Mouse (Mus musculus) midbrain, embryonic 10.5 days (tissue): ENCODE measurements at regions not wholly inside any gene's neighbourhood (a gene's known extent, or its start where the extent isn't known, plus 50 kb on each side); places are given as distances from the start of the nearest gene placed in this dataset.
"Not testable (repeated sequence)": the region's sequence is repeated elsewhere in the genome, so short reads cannot be mapped to it uniquely, and the experiment has no call there.

Experiments used
- DNase-seq: peaks from one replicate; pipeline ENCODE4 v3.0.0-alpha.2; 2017; ENCODE audit warnings: low spot score
- H3K27ac ChIP-seq: fragments of 300-500 bp; sonication (generic); replicated peaks from 2 replicates; pipeline ENCODE4 v1.5.1; 2016; ENCODE audit warnings: mild to moderate bottlenecking
- H3K27me3 ChIP-seq: fragments of 300-500 bp; sonication (generic); 2 replicates; pipeline ENCODE4 v1.6.1; 2016; ENCODE audit warnings: low read depth, mild to moderate bottlenecking; ENCODE audit not compliant: poor library complexity, severe bottlenecking
- H3K36me3 ChIP-seq: fragments of 300-500 bp; sonication (generic); 2 replicates; pipeline ENCODE4 v1.6.1; 2016; ENCODE audit warnings: mild to moderate bottlenecking, moderate library complexity
- H3K4me1 ChIP-seq: fragments of 300-500 bp; sonication (generic); 2 replicates; pipeline ENCODE4 v1.6.1; 2016
- H3K4me3 ChIP-seq: fragments of 300-500 bp; sonication (generic); 2 replicates; pipeline ENCODE4 v1.5.1; 2016; ENCODE audit warnings: mild to moderate bottlenecking, moderate library complexity
- H3K9me3 ChIP-seq: fragments of 300-500 bp; sonication (generic); replicated peaks from 2 replicates; pipeline ENCODE4 v1.6.1; 2016; ENCODE audit warnings: mild to moderate bottlenecking
- WGBS: fragments of 180-500 bp; shearing (Covaris S2); methylation state at CpG from one replicate; pipeline ENCODE4 v1.1.7; 2016; 5-methylcytosine and 5-hydroxymethylcytosine counted together

- DNase-seq, H3K27me3 ChIP-seq, H3K36me3 ChIP-seq, H3K9me3 ChIP-seq, H3K27ac ChIP-seq, H3K4me3 ChIP-seq: not testable (repeated sequence)
- peaks cover 20% of the 10 kb centered on the region for H3K4me1 ChIP-seq
- WGBS, result 95% methylated on average over 1 of the region's 1 CpGs
These were observed 56.9 kb downstream of the Zfp36l1 start for GRCm38 (mm10) chr12:80055894-80056293.

- DNase-seq, result no peak
- WGBS, result 47% methylated on average over 2 of the region's 2 CpGs
- Histone ChIP-seq H3K4me3 (no peak overlapping the region), H3K27me3 (no peaks in the 10 kb centered on the region), H3K27ac (no peak overlapping the region; the same call in 1 of the 2 replicates), H3K4me1 (peaks cover 15% of the 10 kb centered on the region), H3K9me3 (no peaks in the 10 kb centered on the region), H3K36me3 (no peaks in the 10 kb centered on the region)
These were observed 57.4 kb downstream of the Zfp36l1 start for GRCm38 (mm10) chr12:80055394-80055793.

- Histone ChIP-seq H3K4me1 (peaks cover 8% of the 10 kb centered on the region), H3K27ac (no peak overlapping the region), H3K4me3 (no peak overlapping the region), H3K9me3 (no peaks in the 10 kb centered on the region), H3K27me3 (no peaks in the 10 kb centered on the region), H3K36me3 (no peaks in the 10 kb centered on the region)
- no peak for DNase-seq
- 96% methylated on average over 3 of the region's 3 CpGs for WGBS
These were observed 58.2 kb downstream of the Zfp36l1 start for GRCm38 (mm10) chr12:80054655-80055037.

GRCm38 (mm10) chr12:80053902-80054654 is 58.7 kb downstream of the Zfp36l1 start:
- H3K27me3 ChIP-seq, result no peaks in the 10 kb centered on the region
- H3K4me1 ChIP-seq, result peaks cover 4% of the 10 kb centered on the region; the same call in 1 of the 2 replicates
- no peaks in the 10 kb centered on the region for H3K9me3 ChIP-seq
- DNase-seq, result no peak
- 82% methylated on average over 9 of the region's 9 CpGs for WGBS
- no peaks in the 10 kb centered on the region for H3K36me3 ChIP-seq
- H3K4me3 ChIP-seq, result no peak overlapping the region
- no peak overlapping the region; the same call in 1 of the 2 replicates for H3K27ac ChIP-seq

- H3K27ac ChIP-seq, result peak overlapping the region; percentile 52
These were observed 64.4 kb downstream of the Zfp36l1 start for GRCm38 (mm10) chr12:80048215-80048979.

GRCm38 (mm10) chr12:80046625-80047303 is 66.0 kb downstream of the Zfp36l1 start:
- Histone ChIP-seq H3K27ac (peak overlapping the region; percentile 52; the same call in 1 of the 2 replicates), H3K4me3 (no peak overlapping the region), H3K4me1 (peaks cover 36% of the 10 kb centered on the region), H3K9me3 (no peaks in the 10 kb centered on the region), H3K27me3 (no peaks in the 10 kb centered on the region), H3K36me3 (no peaks in the 10 kb centered on the region)
- WGBS, result 80% methylated on average over 6 of the region's 6 CpGs
- no peak for DNase-seq

More at GRCm38 (mm10) chr12:80048215-80048979, 64.4 kb downstream of the Zfp36l1 start:
- Histone ChIP-seq H3K4me1 (peaks cover 26% of the 10 kb centered on the region), H3K4me3 (no peak overlapping the region), H3K36me3 (no peaks in the 10 kb centered on the region), H3K27me3 (no peaks in the 10 kb centered on the region), H3K9me3 (no peaks in the 10 kb centered on the region)
- 86% methylated on average over 4 of the region's 4 CpGs for WGBS
- no peak for DNase-seq

GRCm38 (mm10) chr12:80041510-80042324 is 71.1 kb downstream of the Zfp36l1 start:
- Histone ChIP-seq H3K4me3 (no peak overlapping the region), H3K36me3 (no peaks in the 10 kb centered on the region), H3K4me1 (peaks cover 38% of the 10 kb centered on the region), H3K9me3 (no peaks in the 10 kb centered on the region), H3K27ac (peak overlapping the region; percentile 59), H3K27me3 (no peaks in the 10 kb centered on the region)
- 89% methylated on average over 11 of the region's 11 CpGs for WGBS
- DNase-seq, result no peak

GRCm38 (mm10) chr12:80041012-80041411 is 71.8 kb downstream of the Zfp36l1 start:
- Histone ChIP-seq H3K4me1 (peaks cover 35% of the 10 kb centered on the region), H3K27me3 (no peaks in the 10 kb centered on the region), H3K36me3 (no peaks in the 10 kb centered on the region), H3K27ac (peak overlapping the region; percentile 59), H3K4me3 (no peak overlapping the region), H3K9me3 (no peaks in the 10 kb centered on the region)
- no peak for DNase-seq
- 88% methylated on average over 6 of the region's 6 CpGs for WGBS

GRCm38 (mm10) chr12:80040233-80040632 is 72.6 kb downstream of the Zfp36l1 start:
- 95% methylated on average over 9 of the region's 9 CpGs for WGBS

GRCm38 (mm10) chr12:80039150-80039549 is 73.7 kb downstream of the Zfp36l1 start:
- Histone ChIP-seq H3K9me3 (no peaks in the 10 kb centered on the region), H3K36me3 (no peaks in the 10 kb centered on the region), H3K27me3 (0 out of 2 replicates have a peak, but pooled peaks cover 7% of the 10 kb centered on the region), H3K4me3 (no peak overlapping the region), H3K4me1 (peaks cover 47% of the 10 kb centered on the region), H3K27ac (peak overlapping the region; percentile 52)
- 83% methylated on average over 1 of the region's 1 CpGs for WGBS
- no peak for DNase-seq

More at GRCm38 (mm10) chr12:80040233-80040632, 72.6 kb downstream of the Zfp36l1 start:
- Histone ChIP-seq H3K27ac (no peak overlapping the region), H3K36me3 (no peaks in the 10 kb centered on the region), H3K27me3 (no peaks in the 10 kb centered on the region), H3K4me3 (no peak overlapping the region), H3K9me3 (no peaks in the 10 kb centered on the region), H3K4me1 (peaks cover 37% of the 10 kb centered on the region)
- no peak for DNase-seq

- WGBS, result 91% methylated on average over 6 of the region's 6 CpGs
- H3K4me1 ChIP-seq, result peaks cover 24% of the 10 kb centered on the region
- no peaks in the 10 kb centered on the region for H3K36me3 ChIP-seq
- no peak overlapping the region for H3K4me3 ChIP-seq
- 0 out of 2 replicates have a peak, but pooled peaks cover 7% of the 10 kb centered on the region for H3K27me3 ChIP-seq
- peak overlapping the region; percentile 18; the same call in 1 of the 2 replicates for H3K27ac ChIP-seq
- H3K9me3 ChIP-seq, result no peaks in the 10 kb centered on the region
- no peak for DNase-seq
These were observed 77.1 kb downstream of the Zfp36l1 start for GRCm38 (mm10) chr12:80035500-80036271.
